Mouse (Mus musculus): ENCODE results near the gene Bcdin3d.

The Bcdin3d gene

DNA sequence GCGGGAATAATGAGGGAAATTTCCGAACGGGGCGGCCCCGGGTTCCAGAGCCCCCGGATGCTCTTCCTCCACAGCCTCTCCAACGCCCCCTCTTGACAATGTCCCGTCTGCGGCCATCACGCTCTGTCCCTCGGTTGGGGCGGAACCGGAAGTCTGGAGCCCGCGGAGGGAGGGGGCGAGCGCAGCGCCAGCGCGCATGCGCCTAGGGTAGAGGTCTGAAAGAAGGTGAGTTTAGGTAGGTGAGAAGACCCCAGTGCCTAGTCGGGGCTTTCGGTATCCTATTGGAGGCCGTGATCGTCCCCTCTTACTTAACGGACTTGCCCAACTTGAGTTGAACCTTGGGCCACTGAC lies at the start of gene Bcdin3d:
Gene Bcdin3d (minus strand): TSS at position 155 of the 351 bp plus-strand sequence.
- DNase-seq: peak; percentile 84 to 88

DNA sequence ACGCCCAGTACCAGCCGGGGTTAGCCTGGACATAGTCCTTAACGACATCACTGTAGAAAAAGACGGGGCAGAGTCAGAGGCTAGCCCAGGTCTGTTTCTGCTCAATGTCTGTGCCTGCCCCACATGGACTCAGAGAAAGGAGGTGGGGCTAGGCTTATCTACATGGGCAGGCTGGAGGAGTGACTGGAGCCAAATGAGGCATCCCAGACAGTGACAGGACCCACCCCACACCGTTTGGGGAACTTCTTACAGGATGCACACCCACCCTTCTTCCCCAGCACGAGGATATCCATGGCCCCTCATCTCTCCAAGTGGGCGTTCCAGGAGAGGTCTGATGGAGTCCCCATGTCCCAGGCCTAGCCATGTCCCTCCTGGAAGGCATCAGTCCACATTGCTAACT lies 45.8 kb upstream of the Bcdin3d start:
- peak in 1 of 2 experiments; percentile 12 for DNase-seq

DNA sequence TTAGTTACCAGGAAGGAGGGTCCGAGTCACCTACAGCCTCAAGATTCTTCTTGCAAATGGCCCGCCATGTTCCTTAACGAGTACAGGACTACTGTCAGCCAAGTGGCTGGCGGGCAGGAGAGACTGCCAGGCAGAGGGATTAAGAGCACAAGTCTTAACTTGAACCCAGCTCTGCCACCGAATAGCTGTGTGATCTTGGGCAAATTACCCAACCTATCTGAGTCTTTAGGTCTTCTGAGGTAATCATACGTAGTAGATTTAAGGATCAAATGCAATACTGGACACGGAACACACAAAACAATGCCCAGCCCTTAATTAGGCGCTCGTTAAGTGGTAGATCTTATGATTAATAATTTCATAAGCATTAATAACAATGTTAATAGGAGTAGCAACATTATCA lies 45.1 kb upstream of the Bcdin3d start:
- peak in 1 of 2 experiments; percentile 12 for DNase-seq

DNA sequence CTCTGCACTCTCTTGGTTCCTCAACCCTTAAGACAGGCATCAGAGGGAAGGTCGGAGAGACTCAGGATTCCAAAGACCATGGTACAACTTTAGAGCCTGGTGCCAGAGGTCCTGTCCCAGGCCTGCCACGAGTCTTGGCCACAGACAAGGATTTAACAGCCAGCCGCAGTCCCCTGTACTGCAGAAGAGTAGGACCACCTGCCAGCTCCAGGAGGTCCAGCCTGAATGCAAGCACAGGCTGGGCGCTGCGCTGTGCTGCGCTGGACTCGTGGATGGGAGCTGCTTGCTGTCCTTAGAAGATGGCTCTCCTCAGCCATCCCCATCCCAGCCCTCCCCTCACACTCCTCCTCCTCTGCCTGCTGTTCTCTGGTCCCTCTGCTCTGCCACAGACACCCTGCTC lies 43.2 kb upstream of the Bcdin3d start:
- peak in 1 of 2 experiments; percentile 9 for DNase-seq

DNA sequence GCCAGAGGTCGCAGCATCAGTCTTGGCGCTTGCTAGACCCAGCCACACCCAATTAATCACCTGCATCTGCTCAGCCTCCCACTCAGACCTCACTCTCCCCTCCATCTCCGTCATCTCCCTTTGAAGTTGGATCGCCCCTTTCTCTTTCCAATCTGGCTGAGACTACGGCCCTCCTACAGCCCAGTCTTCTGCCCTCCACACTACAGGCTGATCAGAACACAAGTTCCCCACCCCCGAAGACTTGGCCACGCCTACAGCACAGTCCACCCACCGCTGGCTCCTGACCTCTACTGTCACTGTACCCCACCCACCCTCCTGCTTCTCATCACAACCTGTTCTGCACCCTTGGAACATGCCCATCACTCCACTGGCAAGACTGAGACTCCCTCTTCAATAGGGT lies 42.2 kb upstream of the Bcdin3d start:
- DNase-seq: peak in 1 of 2 experiments; percentile 8

DNA sequence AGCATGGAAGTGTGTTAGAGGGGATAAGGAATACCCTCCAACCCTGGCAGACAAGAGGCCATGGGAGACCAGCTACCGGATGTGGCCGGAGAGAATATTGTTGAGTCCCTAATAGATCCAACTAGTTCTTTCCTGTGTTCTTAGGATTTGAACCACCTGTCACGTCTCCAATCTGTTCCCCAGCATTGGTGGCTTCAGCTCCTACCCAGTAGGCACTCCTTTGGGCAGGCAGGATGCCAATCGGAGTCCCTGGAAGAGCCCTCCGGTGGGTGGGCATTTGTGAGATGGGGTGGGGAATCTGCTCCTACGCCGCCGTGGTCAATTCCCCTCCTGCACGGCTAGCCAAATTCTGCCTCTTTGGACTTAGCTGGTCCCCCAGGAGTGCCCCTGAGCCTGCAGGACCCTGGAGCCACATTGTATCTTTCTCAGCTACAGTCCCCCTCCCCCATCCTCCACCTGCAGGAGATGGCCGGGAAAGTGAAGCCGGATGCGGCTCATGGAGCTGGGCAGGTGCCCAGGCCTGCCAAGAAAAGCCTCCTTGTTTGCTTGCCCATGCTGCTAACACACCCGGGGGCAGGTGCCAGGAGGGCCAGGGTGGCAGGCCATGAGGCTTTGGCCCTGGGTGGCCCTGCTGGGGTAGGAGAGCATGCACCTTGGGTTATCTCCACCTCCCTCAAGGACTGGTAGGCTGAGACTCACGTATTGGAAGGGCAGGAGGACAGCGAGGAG lies 37.4 kb upstream of the Bcdin3d start:
- DNase-seq: peak; percentile 76 to 77

DNA sequence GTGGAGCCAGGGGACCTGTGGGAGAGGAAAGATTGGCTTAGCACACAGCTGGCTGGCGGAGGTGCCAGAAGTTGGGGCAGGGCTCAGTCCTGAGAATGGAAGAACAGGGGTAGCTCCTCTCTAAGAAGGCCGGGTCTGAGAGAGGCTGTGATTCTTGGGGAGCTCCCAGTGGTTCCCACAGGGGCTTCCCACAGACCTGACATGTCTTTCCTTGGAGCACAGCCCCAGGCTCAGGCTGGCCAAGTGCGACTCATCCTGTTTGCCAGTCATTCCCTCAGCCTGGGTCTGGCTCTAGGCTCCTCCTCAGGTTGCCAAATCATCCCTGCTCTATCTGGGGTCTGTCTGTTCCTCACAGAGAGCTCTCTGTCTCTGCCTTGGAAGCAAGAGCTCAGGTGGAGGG lies 36.1 kb upstream of the Bcdin3d start:
- DNase-seq: peak in 1 of 2 experiments; percentile 20

DNA sequence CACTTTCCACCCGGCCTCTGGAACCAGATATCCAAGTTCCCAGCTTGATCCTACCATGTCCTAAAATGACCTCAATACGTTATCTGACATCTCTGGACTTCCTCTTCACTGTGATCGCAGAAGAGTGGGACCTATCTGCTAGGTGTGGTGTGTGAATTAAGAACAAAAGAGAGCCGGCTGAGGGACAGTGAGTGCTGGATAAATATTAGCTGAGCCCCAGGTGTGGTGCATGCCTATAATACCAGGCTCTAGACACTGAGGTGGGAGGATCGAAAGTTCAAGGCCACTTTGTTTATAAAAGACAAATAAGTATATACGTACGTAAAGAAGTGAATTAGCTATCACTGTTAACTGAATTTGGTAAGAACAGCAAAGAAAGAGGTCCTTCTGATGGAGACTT lies 35.3 kb upstream of the Bcdin3d start:
- no peak for DNase-seq

DNA sequence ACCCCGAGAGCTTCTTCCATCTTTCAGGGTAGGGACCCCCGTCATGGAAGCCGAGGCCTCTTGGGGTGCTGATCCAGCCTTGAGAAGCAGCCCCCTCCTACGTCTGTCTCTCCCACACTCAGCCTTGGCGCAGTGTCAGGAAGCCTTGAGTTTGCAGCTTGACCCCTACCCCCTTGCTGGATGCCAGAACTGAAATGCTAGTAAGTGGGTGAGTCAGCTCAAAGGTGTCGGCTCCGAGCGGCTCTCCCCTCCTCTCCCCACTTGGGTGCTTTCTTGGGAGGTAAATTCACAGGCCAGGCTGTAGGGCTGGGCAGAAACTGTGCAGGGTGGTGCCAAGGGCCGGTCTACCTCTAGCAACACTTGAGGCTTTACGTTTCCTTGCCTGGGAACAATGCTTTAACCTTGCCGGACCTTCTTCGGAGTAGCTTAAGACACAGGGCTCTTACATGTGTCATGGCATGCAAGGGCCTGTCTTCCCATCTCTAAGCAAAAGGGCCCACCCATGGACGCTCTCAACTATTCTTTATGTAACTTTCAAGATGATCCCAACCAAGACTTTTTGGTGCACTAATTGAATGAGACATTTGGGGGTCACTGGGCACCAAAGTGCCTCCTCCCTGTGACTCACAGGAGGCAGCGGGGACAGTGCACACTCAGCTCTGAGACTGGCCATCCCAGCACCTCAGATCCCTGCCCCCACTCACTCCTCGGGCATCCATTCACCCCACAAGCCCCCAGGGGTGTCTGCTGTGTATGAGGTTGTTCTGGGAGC lies 31.0 kb upstream of the Bcdin3d start:
- peak in 1 of 2 experiments; percentile 22 for DNase-seq

DNA sequence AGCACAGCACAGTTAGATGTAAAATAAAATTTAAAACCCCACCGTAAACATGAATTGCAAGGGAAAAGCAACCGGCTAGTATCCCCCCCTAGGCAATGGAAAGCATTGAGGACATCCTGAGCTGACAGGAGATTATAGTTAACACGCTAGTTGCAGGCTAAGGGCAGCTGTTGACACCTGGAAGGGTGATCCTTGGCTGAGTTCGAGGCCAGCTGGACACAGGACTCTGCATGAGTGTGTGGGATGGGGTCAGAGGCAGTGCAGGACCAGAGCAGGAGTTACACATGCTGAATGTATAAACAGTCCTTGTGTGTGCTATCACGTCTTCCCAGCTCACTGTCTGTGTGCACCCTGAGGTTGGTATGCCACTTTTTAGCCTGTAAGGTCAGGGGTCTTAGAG lies 28.7 kb upstream of the Bcdin3d start:
- DNase-seq: peak in 1 of 2 experiments; percentile 6

DNA sequence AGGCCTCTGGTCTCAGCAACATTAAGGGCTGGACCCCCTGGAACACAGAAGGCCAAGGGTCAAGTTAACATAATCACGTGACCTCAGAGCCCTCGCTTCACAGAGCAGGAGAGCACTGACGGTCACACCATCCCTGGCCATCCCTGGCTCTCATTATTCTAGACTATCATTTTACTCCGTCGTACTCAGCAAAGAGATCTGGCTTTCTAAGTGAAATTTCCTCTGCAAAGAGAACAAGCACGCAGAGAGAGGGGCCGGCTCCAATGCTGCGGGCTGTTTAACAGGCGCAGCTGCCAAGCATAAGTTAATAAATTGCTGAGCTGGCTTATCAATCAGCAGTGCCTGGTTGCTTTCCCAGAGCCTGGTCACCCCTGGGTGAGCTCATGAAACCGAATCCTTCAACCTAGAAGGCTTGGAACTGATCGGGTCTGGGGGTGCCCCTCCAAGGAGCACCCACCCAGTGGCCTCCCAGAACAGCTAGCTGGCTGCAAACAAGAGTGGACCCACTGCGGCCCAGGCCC lies 27.8 kb upstream of the Bcdin3d start:
- peak in 1 of 2 experiments; percentile 34 for DNase-seq

DNA sequence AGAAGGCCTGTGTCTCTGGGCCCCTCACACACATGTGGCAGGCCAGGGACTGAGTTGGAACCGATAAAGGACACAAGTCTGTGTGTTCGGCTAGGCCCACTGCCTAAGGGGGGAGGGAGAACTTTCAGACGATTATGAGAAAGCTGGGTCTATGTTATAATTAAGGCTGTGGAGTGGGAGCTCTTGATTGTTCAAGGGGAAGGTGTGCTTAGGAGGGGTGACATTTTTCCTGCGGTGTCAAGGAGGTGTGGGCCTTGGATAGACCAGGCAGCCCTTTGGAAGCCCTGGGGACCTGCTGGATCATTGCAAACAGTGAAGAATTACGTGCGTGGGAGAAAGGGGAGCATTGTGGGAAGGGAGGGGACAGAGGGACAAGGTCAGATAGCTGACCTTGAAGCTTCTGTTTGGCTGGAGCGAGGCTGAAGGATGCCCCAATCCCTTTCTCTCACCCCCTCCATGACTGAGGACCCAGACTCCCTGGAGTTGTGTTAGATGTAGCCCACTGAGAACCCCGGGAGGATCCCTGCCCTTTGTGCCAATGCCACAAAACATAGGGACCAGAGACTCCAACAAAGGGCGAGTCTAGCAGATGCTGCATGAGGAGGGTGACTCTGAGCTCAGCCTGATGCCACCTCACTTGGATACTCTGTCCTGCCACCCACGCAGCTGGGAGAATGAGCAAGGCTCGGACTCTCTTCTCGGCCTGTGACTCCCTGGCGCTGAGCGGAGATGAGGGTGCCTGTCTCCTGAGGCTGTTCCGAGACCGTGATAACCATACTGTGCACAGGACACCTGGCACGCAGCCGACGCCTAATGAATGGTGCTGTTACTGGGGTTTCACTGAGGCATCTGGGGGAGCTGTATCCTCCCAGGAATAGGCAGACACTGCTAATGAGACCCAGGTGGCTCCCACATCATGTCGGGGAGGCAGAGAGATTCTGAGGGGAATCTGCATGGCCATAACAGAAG lies 27.0 kb upstream of the Bcdin3d start:
- DNase-seq: peak in 1 of 2 experiments; percentile 58

DNA sequence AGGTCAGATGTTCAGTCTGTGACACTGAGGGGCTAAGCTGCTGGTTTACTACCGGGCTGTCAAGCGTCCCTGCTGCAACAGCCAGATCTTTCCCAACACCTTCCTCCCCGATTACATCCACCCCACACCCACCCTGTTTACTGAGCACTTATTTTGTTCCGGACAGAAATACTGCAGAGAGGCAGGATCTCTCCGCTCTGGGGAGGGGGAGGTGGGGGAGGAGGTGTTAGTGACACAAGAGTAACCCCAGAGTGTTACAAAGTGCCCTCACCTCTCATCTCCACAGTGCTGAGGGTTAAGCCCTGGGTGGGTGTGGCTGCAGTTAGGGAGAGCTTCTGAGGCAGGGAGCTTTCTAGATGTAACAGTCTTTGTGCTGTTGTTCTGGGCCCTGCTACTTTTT lies 25.8 kb upstream of the Bcdin3d start:
- peak in 1 of 2 experiments; percentile 22 for DNase-seq

DNA sequence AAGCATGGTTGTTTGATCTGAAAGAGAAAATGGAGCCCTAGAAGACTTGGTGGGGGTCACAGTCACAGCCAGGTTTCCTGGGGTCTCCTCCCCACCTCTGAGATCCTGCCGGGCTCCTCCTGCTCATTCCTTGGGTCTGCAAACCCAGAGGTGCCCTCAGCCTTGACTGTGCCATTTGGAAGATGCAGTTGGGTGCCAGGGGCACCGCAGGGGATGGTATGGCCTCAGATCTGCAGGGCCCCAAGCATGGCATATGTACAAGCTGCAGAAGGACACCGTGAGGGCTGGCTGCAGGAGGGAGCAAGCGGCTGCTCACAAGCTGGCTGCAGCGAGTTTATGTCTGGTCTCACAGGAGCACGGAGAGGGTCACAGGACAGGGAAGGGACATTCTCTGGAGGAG lies 25.2 kb upstream of the Bcdin3d start:
- peak in 1 of 2 experiments; percentile 57 for DNase-seq

DNA sequence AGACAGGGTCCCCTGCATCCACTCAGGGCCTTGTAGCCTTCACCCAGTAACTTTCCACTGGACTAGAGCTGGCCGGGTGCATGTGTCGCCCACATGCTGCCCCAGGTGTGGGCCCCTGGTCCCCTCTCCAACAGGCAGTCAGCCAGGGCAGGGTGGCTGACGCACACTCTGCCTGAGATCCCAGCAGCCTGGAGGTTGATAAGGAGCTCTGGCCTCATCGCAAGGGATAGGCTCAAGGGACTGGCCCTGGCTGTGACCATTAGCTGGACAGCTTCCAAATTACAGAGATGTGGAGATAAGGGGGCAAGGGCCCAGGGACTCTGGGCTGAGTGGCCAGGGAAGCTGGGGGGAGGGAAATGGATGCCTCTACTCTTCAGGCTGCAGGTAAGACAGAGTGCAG lies 24.3 kb upstream of the Bcdin3d start:
- DNase-seq: peak in 1 of 2 experiments; percentile 50

DNA sequence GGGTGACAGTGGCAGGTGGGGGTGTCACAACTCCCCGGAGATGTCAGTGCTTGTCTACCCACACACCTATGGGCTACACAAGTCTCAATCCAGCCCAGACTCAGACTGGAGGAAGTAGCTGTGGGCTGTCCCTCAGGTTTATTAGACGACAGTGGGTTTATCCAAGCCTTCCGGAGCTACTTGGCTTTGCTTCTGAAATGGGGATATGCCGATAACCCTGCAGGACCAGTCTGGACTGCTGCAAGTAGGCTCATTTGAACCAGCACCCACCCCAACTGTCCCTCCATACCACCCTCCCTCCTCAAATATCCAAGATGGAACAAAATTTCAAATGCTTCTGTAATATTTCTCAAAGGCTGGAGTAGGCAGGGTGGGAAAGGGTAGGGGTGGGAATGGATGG lies 23.8 kb upstream of the Bcdin3d start:
- DNase-seq: no peak

DNA sequence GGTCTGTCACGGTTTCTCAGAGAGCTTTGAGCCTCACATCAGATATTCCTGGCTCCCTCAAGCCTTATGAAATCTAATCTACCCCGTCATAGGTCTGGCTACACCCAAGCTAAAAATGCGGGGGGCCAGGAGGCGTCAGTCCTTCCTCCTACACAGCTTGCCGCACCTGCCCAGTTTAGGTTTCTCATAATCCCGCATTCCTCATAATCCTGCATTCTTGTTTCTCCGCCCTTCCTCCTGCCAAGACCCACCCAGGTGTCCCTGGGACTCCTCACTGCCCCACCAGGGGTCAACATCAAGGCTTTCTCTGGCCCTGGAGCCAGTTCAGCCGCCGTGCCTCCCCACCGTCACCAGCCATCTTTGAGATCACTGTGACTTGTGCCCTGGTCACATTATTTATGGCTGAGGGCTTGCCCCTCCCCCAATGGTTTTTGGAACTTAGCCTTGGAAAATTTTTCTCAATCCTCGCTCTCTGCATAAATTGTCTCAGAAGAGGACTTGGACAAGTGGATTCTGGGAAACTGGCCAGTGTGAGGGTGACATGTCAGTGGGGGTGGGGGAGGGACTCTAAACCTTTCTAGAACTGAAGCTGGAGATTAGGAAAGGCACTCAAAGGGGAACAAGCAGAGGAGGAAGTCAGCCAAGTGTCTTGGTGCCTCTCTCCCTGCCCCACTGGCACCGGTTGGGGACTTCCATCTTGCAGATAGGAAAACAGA lies 23.2 kb upstream of the Bcdin3d start:
- peak; percentile 70 to 76 for DNase-seq

DNA sequence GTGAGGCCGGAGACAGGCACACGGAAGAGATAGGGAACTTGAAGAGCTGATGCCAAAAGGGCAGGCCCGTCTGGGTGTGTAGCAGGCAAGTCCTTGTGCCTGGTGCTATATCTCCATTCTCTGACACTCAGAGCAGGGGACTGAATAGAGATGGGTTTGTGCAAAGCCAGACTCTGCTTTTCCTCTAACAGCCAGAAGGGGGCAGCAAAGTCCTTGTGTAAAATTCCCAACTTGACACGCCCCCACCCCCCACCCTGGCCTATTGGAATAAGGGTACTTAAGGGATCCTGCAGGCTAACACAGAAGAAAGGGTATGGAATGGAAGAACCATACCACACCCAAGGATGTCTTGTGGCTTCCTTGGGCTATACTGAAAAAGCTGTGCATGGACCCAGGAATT lies 22.5 kb upstream of the Bcdin3d start:
- DNase-seq: peak; percentile 76 to 79

DNA sequence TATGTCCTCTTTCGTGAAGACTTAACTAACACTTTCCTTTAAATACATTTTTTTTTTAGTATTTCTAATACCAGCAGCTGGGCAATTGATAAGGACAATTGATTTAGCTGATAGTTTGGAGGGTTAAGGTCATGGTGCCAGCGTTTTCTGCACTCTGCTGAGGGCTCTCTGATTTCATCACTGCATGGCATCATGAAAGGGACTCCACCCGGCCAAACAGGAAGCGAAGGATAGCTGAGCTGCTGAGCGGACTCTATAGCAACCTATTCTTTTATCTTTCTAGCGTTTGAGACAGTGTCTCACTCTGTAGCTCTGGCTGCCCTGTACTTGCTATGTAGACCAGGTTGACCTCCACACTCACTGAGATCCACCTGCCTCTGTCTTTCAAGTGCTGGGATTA lies 10.2 kb upstream of the Bcdin3d start:
- no peak for DNase-seq

DNA sequence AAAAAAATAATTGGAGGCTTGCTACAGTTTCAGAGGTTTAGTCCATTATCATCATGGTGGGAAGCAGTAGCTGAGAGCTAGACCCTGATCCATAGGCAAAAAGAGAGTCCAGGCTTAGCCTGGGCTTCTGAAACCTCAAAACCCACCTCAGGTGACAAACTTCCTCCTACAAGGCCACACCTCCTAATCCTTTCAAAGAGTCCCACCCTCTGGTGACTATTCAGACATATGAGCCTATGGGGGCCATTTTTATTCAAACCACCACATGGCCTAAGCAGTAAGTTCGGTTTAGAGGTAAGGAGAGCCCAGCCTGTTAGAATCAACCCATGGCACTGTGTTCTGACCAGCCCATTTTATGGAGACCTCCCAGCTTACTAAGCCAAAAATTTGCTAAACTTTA lies 1.3 kb upstream of the Bcdin3d start:
- no peak for DNase-seq

DNA sequence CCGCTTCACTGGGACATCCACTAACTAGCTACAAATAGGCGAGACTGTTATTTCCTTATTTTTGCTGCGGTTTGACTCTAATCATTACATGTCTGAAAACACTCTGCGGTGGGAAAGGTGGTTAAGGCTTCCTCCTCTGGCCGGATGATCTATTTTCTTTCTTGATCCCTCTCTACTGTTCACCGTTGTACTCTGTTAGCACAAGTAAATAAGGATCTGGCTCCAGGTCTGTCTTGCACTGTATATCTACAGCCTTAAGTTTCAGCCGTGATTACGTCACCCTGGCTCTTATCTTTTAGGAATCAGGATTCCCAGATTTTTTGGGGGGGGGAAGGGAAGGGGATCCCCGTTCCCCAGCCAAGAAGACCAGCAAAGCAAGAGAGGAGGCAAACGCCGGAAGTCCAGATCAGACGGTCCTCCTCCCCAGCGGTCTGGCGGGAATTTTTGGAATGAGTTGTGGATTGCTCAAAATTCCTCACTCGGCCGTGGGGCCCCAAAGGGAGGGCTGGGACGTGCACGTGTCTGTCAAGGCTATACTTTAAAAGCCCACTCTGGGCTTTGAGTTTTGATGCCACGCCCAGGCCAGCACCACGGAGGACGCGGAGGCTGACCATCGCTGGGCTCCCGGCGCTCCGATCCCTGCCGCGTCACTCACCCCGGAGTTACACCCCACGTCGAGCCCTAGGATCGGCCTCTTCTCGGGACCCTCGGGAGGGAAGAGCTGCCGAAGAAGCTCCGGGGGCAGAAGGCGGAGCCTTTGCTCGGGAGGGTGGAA lies 542 bp downstream of the Bcdin3d start:
- DNase-seq: peak in 1 of 2 experiments; percentile 37
